Mouse (Mus musculus) lung, postnatal 0 days (tissue): ENCODE measurements around the gene Serpinf1.

Experiments used
- CTCF ChIP-seq: IDR thresholded peaks from 2 replicates; pipeline ENCODE4 v1.5.1; 2016; ENCODE audit warnings: antibody characterized with exemption, mild to moderate bottlenecking
- EP300 ChIP-seq: IDR thresholded peaks from 2 replicates; pipeline ENCODE4 v1.6.1; 2016; ENCODE audit warnings: antibody characterized with exemption, mild to moderate bottlenecking, control low read depth

DNA sequence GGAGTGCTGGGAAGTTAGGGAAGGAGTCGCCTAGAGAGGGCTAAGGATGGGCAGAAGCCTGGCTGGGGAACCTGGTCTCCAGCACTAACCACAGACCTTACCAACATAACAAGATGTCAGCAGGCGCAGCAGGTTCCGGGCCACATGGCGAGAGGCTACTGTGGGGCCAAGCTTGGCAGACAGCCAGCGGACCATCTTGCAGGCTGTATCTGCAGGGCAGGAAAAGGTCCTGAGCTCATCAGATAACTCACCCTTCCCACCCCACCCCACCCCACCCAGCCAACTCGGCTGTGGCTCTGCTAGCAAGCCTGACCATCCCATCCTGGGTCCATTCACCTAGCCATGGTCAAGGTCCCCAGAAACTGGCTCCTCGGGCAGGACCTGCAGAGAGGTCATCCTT is 27.2 kb upstream of the Serpinf1 start:
- TF ChIP-seq CTCF (no peak), EP300 (no peak)
